In the genomic region with DNA sequence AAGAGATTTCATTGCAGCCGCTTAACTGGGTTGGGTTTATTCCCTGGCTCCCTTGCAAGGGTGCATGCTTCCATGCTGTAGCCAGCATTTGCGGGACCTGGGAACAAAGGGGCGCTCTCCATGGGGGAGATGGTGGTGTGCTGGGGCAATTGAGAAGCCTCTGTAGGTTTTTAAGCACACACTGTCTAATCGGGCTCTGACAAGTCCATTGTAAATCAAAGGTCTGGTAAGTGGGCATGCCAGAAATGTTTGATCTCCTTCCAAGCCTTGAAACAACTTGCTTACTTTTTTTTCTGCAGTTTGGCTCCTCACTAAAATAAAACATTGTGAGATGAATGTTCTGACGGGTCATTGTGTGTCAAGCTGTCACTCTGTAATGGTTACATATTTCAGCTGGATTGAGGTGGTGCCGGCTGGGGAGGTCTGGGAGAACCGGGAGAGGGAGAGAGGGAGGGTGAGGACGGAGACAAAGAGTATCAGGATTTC, we compare ENCODE assay signal across 8 mouse cellular contexts.
A peak's percentile ranks its signal among the peaks of the same experiment; 100 is the strongest.
DNase-seq lines count a peak whose midpoint lies in the region; ATAC-seq and TF ChIP-seq lines count a peak whose summit lies in the region.

No protein-coding gene starts in this region.

- no peaks in the 10 kb centered on the region for H3K9me3 ChIP-seq in embryonic facial prominence, embryonic 13.5 days
- H3K9me3 ChIP-seq in hindbrain, embryonic 15.5 days = no peaks in the 10 kb centered on the region
- H3K9me3 ChIP-seq in stomach, postnatal 0 days (ENCODE audit: control insufficient read depth, low read length) = no peaks in the 10 kb centered on the region

- peaks cover 26% of the 10 kb centered on the region for H3K4me1 ChIP-seq in embryonic facial prominence, embryonic 13.5 days
- peaks cover 17% of the 10 kb centered on the region for H3K4me1 ChIP-seq in hindbrain, embryonic 15.5 days (replicated peaks)
- H3K4me1 ChIP-seq in stomach, postnatal 0 days (replicated peaks; ENCODE audit: control insufficient read depth, insufficient read depth) = no peaks in the 10 kb centered on the region

- peak overlapping the region; percentile 58 for H3K27ac ChIP-seq in embryonic facial prominence, embryonic 13.5 days
- H3K27ac ChIP-seq in hindbrain, embryonic 15.5 days (replicated peaks) = 0 out of 2 replicates have a peak overlapping the region, but pooled peaks have one; percentile 7
- 0 out of 2 replicates have a peak overlapping the region, but pooled peaks have one; percentile 30 for H3K27ac ChIP-seq in stomach, postnatal 0 days (replicated peaks)

- no peak for TF ChIP-seq CTCF in stomach, postnatal 0 days (IDR thresholded peaks at IDR 0.05; ENCODE audit: low read depth)

- peak; percentile 57; the same call in 1 of the 2 replicates for ATAC-seq in embryonic facial prominence, embryonic 13.5 days (ENCODE audit: insufficient number of reproducible peaks, insufficient read depth, low FRiP score, low TSS enrichment, low read depth)
- ATAC-seq in hindbrain, embryonic 15.5 days (ENCODE audit: low FRiP score, low read depth) = peak; percentile 54; the same call in 1 of the 2 replicates
- ATAC-seq in stomach, postnatal 0 days (ENCODE audit: low FRiP score, low TSS enrichment) = peak; percentile 49; the same call in 1 of the 2 replicates

- no peaks in the 10 kb centered on the region for H3K27me3 ChIP-seq in embryonic facial prominence, embryonic 13.5 days
- H3K27me3 ChIP-seq in hindbrain, embryonic 15.5 days = 0 out of 2 replicates have a peak, but pooled peaks cover 3% of the 10 kb centered on the region
- no peaks in the 10 kb centered on the region for H3K27me3 ChIP-seq in stomach, postnatal 0 days (ENCODE audit: control insufficient read depth, insufficient read depth, low read length)

- peak overlapping the region; percentile 40 for H3K4me2 ChIP-seq in embryonic facial prominence, embryonic 13.5 days
- H3K4me2 ChIP-seq in hindbrain, embryonic 15.5 days = no peak overlapping the region
- H3K4me2 ChIP-seq in stomach, postnatal 0 days (replicated peaks; ENCODE audit: low read depth) = 0 out of 2 replicates have a peak overlapping the region, but pooled peaks have one; percentile 11

- intact Hi-C loops in heart, postnatal 25 days (cut with DNase I) = no loop called here

- H3K9ac ChIP-seq in embryonic facial prominence, embryonic 13.5 days = no peak overlapping the region
- H3K9ac ChIP-seq in hindbrain, embryonic 15.5 days = no peak overlapping the region
- no peak overlapping the region for H3K9ac ChIP-seq in stomach, postnatal 0 days (ENCODE audit: low read length)

- WGBS in embryonic facial prominence, embryonic 13.5 days = 10% methylated on average over 8 of the region's 8 CpGs
- 6% methylated on average over 8 of the region's 8 CpGs for WGBS in hindbrain, embryonic 15.5 days
- WGBS in stomach, postnatal 0 days = 3% methylated on average over 8 of the region's 8 CpGs

- peak; percentile 39 for TF ChIP-seq EP300 in stomach, postnatal 0 days (optimal IDR thresholded peaks at IDR 0.05)

- peak; percentile 8 to 19 for DNase-seq in heart, adult 18-20 months
- no peak for DNase-seq in heart, postnatal 25 days (ENCODE audit: low spot score)
- DNase-seq in lung, postnatal 14 days = peak; percentile 38
- DNase-seq in stomach, postnatal 0 days (ENCODE audit: low spot score) = no peak
- no peak for DNase-seq in thymus, postnatal 36 days
- no peak for DNase-seq in left cerebral cortex, adult 11 months (ENCODE audit: low spot score)

- H3K4me3 ChIP-seq in embryonic facial prominence, embryonic 13.5 days = no peak overlapping the region
- no peak overlapping the region for H3K4me3 ChIP-seq in hindbrain, embryonic 15.5 days
- H3K4me3 ChIP-seq in stomach, postnatal 0 days (ENCODE audit: low read depth, low read length) = no peak overlapping the region

- no peaks in the 10 kb centered on the region for H3K36me3 ChIP-seq in embryonic facial prominence, embryonic 13.5 days
- H3K36me3 ChIP-seq in hindbrain, embryonic 15.5 days = no peaks in the 10 kb centered on the region
- H3K36me3 ChIP-seq in stomach, postnatal 0 days (ENCODE audit: control insufficient read depth, insufficient read depth, low read length) = no peaks in the 10 kb centered on the region

Comparison
In these comparisons a context has a peak if more than half of its experiments do, and no peak if none do; other contexts are left out.
1. DNase-seq: peak in heart, adult 18-20 months (2 of 2) and lung, postnatal 14 days (single experiment); none in heart, postnatal 25 days (single experiment), stomach, postnatal 0 days (single experiment), thymus, postnatal 36 days (0 of 2) and left cerebral cortex, adult 11 months (single experiment).
2. H3K27ac ChIP-seq: peak in every context shown above with its lines; median percentile 58 in embryonic facial prominence, embryonic 13.5 days; 30 in stomach, postnatal 0 days; 7 in hindbrain, embryonic 15.5 days.
3. Peak in every context shown above with its lines, with median percentiles within 50 percentile points of each other: ATAC-seq.